Mouse (Mus musculus) liver, adult 2 months (tissue): ENCODE results near the gene Aldh18a1.

Experiments used
- CTCF ChIP-seq: fragments of 200-500 bp; IDR thresholded peaks from 2 replicates; pipeline ENCODE4 v1.5.1; 2011; ENCODE audit warnings: low read depth, low read length, control low read depth
- POLR2A ChIP-seq: fragments of 200-500 bp; IDR thresholded peaks from 2 replicates; pipeline ENCODE4 v1.6.1; 2011; ENCODE audit warnings: low read length, control low read depth; ENCODE audit not compliant: insufficient read depth; ENCODE audit errors: extremely low read depth

- TF ChIP-seq CTCF (no peak), POLR2A (no peak)
Observed at GRCm38 (mm10) chr19:40630096-40630495, 41.8 kb upstream of the Aldh18a1 start.
